Mouse (Mus musculus) liver, postnatal 0 days (tissue): ENCODE measurements around the gene 5730522E02Rik. TPM values are rescaled to one million over a fixed set of nuclear protein-coding genes. Genes with fewer than 3 reads are reported as not detected.

Experiments
- ATAC-seq: fragments of 200-750 bp; cut with Nextera tagmentation; 2 replicates; pipeline ENCODE4 v1.8.0; 2017; ENCODE audit warnings: mild to moderate bottlenecking, moderate library complexity
- DNase-seq: peaks from one replicate; pipeline ENCODE4 v3.0.0-alpha.2; 2016
- H3K27ac ChIP-seq: fragments of 300-500 bp; sonication (generic); 2 replicates; pipeline ENCODE4 v1.5.1; 2014; ENCODE audit warnings: antibody characterized with exemption, moderate library complexity, mild to moderate bottlenecking, low read depth
- H3K27me3 ChIP-seq: fragments of 300-500 bp; sonication (generic); 2 replicates; pipeline ENCODE4 v1.6.1; 2014; ENCODE audit warnings: low read length, control low read depth, mixed read lengths; ENCODE audit not compliant: insufficient read depth
- H3K36me3 ChIP-seq: fragments of 300-500 bp; sonication (generic); replicated peaks from 2 replicates; pipeline ENCODE4 v1.6.1; 2014; ENCODE audit warnings: mild to moderate bottlenecking, control low read depth, low read length, moderate library complexity, mixed read lengths; ENCODE audit not compliant: insufficient read depth
- H3K4me1 ChIP-seq: fragments of 300-500 bp; sonication (generic); 2 replicates; pipeline ENCODE4 v1.6.1; 2014; ENCODE audit warnings: antibody characterized with exemption, mild to moderate bottlenecking, control low read depth; ENCODE audit not compliant: insufficient read depth
- H3K4me2 ChIP-seq: fragments of 300-500 bp; sonication (generic); 2 replicates; pipeline ENCODE4 v1.6.1; 2014; ENCODE audit warnings: low read depth, mild to moderate bottlenecking, low read length, moderate library complexity, mixed read lengths
- H3K4me3 ChIP-seq: fragments of 300-500 bp; sonication (generic); 2 replicates; pipeline ENCODE4 v1.5.1; 2014; ENCODE audit warnings: low read depth, low read length
- H3K9ac ChIP-seq: fragments of 300-500 bp; sonication (generic); replicated peaks from 2 replicates; pipeline ENCODE4 v1.6.1; 2014; ENCODE audit warnings: mild to moderate bottlenecking, moderate library complexity
- H3K9me3 ChIP-seq: fragments of 300-500 bp; sonication (generic); 2 replicates; pipeline ENCODE4 v1.6.1; 2016; ENCODE audit warnings: mild to moderate bottlenecking, control low read depth, low read length, mixed read lengths
- CTCF ChIP-seq: sonication (generic); IDR thresholded peaks from 2 replicates; pipeline ENCODE4 v1.5.1; 2016; ENCODE audit warnings: antibody characterized with exemption, low read depth
- EP300 ChIP-seq: IDR thresholded peaks from 2 replicates; pipeline ENCODE4 v1.6.1; 2016; ENCODE audit warnings: antibody characterized with exemption, low read depth, mild to moderate bottlenecking
- WGBS: fragments of 180-500 bp; shearing (Covaris S2); extraction: QIAGEN DNeasy Blood & Tissue Kit; methylation state at CpG from one replicate; pipeline ENCODE4 v1.1.7; 2014; ENCODE audit not compliant: insufficient replicate concordance; 5-methylcytosine and 5-hydroxymethylcytosine counted together
- polyA plus RNA-seq: library from polyadenylated mRNA; unstranded; fragments of >200 nt; fragmentation: Nextera tagmentation; extraction: Ambion mirVana; gene quantifications from 2 replicates; pipeline ENCODE4 v1.2.1, GENCODE M21; 2015

5730522E02Rik gene
- polyA plus RNA-seq, 1 experiment from 2014 or later, result 0.68 TPM

DNA sequence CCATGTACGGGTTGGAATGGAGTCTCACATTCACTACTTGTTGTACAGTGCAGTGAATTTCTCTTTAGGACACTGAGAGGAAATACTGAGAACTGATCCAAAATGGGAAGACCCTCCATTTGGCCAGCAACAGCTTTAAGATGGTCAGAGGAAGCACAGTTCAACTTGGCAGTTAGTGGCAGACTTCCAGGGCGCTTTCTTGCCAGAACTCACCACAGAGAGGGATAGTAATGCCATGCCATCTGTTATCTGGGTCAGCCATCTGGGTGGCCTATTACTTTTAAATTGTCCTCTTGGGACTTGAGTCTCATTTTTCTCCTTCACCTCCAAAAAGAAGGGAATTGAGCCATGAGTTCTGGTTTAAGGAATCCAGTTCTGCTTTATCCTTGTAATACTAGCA lies 344.3 kb downstream of the 5730522E02Rik start:
- TF ChIP-seq EP300, result no peak
- TF ChIP-seq CTCF, result no peak
- Histone ChIP-seq H3K9ac (no peak overlapping the region), H3K27me3 (no peaks in the 10 kb centered on the region), H3K4me2 (no peak overlapping the region), H3K4me3 (no peak overlapping the region), H3K36me3 (no peaks in the 10 kb centered on the region), H3K27ac (no peak overlapping the region), H3K4me1 (no peaks in the 10 kb centered on the region), H3K9me3 (no peaks in the 10 kb centered on the region)
- WGBS, result 72% methylated on average over 2 of the region's 2 CpGs
- no peak for DNase-seq
- ATAC-seq, result no peak

DNA sequence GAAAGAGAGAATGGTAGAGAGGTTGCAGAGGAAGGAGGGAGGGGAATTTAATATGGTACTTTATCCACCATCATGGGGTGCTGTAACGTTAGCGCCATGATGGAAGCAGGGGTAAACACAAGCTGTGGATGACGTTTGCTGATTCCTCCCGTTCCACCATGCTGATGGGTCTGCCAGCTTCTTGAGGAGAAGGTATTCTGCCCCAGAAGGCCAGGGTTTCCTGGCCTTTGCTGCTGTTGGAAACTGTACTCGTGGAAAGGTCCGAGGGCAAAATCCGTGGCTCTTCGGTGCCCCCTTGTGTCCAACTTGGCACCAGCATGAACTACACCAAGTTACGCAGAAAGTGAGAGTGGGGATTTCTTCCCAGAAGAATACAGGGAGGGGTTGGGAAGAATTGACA lies 347.9 kb downstream of the 5730522E02Rik start:
- no peak overlapping the region for H3K27ac ChIP-seq
- no peak overlapping the region for H3K9ac ChIP-seq
- TF ChIP-seq CTCF (peak; percentile 79), EP300 (no peak)
- H3K27me3 ChIP-seq, result no peaks in the 10 kb centered on the region
- WGBS, result 14% methylated on average over 9 of the region's 9 CpGs
- no peaks in the 10 kb centered on the region for H3K4me1 ChIP-seq
- no peaks in the 10 kb centered on the region for H3K9me3 ChIP-seq
- DNase-seq (peak; percentile 72), ATAC-seq (no peak)
- no peaks in the 10 kb centered on the region for H3K36me3 ChIP-seq
- H3K4me2 ChIP-seq, result peak overlapping the region; percentile 35; the same call in 1 of the 2 replicates
- no peak overlapping the region for H3K4me3 ChIP-seq

DNA sequence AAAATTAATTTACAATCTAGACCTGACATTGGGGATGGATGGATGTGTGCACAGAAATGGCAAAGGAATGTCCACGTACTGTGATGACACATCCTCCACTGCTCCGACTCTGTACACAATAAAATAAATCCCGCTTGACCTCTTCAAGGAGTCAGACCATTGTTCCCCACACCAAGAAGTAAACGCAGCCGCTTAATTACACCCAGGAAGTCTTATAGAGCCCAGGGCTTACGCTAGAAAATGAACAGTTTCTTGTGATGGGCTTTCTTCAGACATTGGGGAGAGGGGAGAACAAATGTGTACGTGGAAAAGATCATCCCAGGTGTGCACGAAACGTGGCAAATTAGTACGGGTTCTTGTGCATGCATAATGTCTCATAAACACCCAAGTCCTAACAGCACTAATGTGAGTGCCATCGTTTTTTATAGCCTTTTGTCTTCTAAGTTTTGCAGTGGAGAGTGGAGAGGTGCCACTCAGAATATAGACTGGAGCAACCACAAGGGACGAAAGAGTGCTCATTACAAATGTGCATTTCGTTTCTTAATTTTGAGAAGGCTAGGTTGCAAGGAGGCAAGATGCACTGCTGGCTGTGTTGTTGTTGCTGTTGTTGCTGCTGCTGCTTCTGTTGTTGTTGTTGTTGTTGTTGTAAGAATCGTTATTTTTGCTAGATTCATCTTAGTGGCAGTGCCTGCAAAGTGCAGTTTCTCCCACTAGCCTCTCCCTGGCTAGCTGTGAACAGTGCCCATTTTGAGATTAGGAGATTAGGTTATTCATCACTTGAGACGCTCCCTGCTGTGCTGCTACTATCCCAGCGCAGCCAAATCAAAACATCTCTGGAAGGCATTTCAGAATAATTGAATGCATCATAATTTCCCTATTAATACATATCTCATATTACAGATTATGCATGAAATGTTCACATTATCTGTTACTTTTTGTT lies 353.7 kb downstream of the 5730522E02Rik start:
- H3K4me3 ChIP-seq, result no peak overlapping the region
- WGBS, result 56% methylated on average over 16 of the region's 16 CpGs
- H3K9ac ChIP-seq, result no peak overlapping the region
- DNase-seq (no peak), ATAC-seq (no peak)
- TF ChIP-seq CTCF, result no peak
- no peak for TF ChIP-seq EP300
- H3K4me2 ChIP-seq, result no peak overlapping the region
- H3K4me1 ChIP-seq, result no peaks in the 10 kb centered on the region
- H3K36me3 ChIP-seq, result no peaks in the 10 kb centered on the region
- H3K27me3 ChIP-seq, result no peaks in the 10 kb centered on the region
- no peaks in the 10 kb centered on the region for H3K9me3 ChIP-seq
- H3K27ac ChIP-seq, result no peak overlapping the region

DNA sequence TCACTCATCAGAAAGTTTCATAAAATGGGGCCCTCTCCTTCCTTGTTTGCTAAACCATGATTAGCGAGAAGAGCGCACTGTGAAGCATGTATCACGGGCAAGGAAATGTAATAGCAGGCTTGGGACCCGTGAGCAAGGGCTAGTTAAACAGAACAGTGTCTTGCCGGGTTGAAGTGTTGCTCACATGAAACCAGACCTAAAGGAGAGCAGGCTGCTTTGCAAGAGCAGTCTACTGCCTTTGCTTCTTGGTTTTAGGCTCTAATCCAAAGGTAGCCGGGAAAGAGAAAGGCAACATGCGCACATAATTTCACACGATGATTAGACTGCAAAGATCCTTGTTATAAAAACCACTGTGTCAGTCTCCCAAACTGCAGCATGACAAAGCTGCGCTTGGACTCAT lies 354.8 kb downstream of the 5730522E02Rik start:
- Histone ChIP-seq H3K4me1 (no peaks in the 10 kb centered on the region), H3K4me3 (no peak overlapping the region), H3K36me3 (no peaks in the 10 kb centered on the region), H3K27me3 (no peaks in the 10 kb centered on the region), H3K9ac (no peak overlapping the region), H3K9me3 (no peaks in the 10 kb centered on the region), H3K27ac (no peak overlapping the region), H3K4me2 (no peak overlapping the region)
- ATAC-seq (no peak), DNase-seq (no peak)
- TF ChIP-seq CTCF (no peak), EP300 (no peak)
- 72% methylated on average over 9 of the region's 9 CpGs for WGBS

DNA sequence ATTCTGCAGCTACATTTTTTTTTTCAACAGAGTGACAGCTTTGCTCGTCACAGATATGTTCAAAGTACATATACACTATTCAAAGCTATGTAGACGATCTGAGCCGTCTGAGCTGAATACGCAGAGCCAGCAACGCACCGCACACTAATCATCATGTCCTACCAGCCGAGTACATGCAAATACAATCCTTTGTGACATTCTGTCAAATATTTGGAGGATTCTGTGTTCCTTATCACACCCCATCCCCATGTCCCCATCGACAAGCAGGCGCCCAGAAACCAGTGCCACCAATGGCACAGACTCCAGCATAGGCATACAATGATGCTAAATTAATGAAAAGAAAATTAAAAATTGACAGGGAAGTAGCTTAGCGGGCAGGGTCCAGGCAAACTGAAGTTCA lies 356.3 kb downstream of the 5730522E02Rik start:
- H3K9ac ChIP-seq, result no peak overlapping the region
- H3K27ac ChIP-seq, result no peak overlapping the region
- H3K4me1 ChIP-seq, result no peaks in the 10 kb centered on the region
- ATAC-seq (no peak), DNase-seq (no peak)
- H3K36me3 ChIP-seq, result no peaks in the 10 kb centered on the region
- WGBS, result 75% methylated on average over 10 of the region's 10 CpGs
- TF ChIP-seq CTCF, result no peak
- H3K4me2 ChIP-seq, result no peak overlapping the region
- H3K9me3 ChIP-seq, result no peaks in the 10 kb centered on the region
- H3K4me3 ChIP-seq, result no peak overlapping the region
- no peaks in the 10 kb centered on the region for H3K27me3 ChIP-seq

DNA sequence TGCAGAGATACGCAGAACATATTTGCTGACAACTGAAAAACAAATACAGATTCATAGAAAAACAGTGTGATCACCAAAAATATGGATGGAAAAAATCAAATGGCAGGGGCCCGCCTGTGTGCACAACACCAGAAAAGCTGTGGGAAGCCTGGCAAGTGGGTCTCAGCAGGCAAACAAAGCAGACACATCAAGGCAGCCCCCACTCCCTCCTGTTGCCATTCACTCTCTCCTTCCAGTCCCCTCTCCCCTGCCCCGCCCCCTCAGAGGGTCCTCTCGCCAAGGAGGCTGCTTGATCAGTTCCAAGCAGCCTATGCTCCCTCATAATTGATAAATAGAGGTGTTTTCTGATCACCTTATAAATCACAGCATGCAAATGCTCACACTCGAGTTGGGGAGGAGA lies 357.5 kb downstream of the 5730522E02Rik start:
- H3K9me3 ChIP-seq, result no peaks in the 10 kb centered on the region
- H3K4me3 ChIP-seq, result no peak overlapping the region
- no peak overlapping the region for H3K9ac ChIP-seq
- no peaks in the 10 kb centered on the region for H3K4me1 ChIP-seq
- 51% methylated on average over 5 of the region's 5 CpGs for WGBS
- TF ChIP-seq CTCF, result no peak
- TF ChIP-seq EP300, result no peak
- H3K27ac ChIP-seq, result no peak overlapping the region
- ATAC-seq (no peak), DNase-seq (no peak)
- no peaks in the 10 kb centered on the region for H3K27me3 ChIP-seq
- H3K4me2 ChIP-seq, result no peak overlapping the region
- H3K36me3 ChIP-seq, result no peaks in the 10 kb centered on the region
